Mouse (Mus musculus): Measurements from ENCODE around the gene Pitx2.

Gene Pitx2

DNA sequence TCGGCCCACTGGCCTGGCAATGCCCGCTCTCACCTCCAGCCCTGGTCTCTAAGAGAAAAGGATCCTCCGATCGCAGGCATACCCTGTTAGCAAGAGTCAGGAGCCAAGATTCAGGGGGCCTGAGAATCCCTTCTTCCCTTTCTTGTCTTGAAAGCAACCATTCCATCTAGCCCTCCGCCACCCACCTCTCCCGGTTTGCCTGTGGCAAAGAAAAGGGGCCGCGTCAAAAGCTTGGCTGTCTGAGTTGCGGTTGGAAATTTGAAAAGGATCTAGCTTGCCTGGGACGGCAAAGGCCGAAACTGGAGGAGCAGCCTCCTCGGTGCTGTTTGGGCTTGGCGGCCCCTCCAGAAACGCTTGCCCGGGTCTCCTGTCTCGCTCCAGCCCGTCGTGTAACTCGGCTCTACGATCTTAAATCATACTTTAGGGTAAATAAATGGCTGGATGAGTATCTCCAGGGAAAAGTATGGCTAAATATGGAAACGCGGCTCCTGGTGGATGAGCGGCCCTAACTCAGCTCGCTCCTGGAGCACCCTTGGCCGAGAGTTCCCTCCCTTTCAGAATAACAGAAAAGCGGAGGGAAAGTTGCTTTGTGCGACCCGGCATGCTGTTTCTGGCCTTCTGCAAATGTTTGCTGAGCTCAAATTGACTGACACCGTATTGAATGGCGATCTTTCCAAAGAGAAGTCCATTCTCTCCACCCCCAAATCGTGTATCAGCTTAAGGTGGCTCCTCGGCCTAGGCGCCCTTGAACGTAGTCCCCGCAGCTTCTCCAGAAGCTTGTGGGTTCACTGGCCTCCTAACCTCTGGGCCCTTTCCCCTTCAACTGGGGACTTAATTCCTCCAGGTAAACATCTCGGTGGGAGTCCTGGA is 3.4 kb downstream of the Pitx2 start:
- no peak for DNase-seq (ENCODE audit: low spot score)

DNA sequence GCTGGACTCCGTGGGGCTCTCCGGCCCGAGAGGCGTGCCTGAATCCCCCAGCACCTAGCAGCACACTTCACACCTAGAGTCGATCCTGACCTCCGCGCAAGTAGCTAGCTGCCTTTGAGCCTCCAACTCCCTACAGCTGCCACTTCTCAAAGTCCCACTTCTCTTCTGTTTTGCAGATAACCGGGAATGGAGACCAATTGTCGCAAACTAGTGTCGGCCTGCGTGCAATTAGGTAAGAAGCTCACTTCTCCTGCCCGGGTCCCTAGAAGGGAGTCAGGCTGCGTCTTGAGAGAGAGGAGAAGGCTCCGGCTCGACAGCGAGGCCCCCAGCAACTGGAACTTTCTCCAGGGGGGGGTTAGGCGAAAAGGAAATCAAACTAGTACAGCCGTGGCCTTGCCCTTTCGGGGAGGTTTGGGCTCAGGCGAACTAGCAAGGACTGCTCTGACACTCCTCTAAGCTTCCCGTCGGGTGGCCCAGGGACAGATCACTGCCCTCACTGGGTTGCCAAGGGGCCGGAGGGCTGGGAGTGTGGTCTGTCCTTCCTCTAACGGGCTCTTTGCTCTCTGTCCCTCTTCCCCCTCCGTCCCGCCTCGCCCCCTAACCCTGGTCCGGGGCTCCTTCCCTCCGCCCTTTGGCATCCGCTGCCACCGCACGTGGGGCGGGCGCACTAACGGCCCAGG is 4.2 kb downstream of the Pitx2 start:
- no peak for DNase-seq (ENCODE audit: low spot score)

DNA sequence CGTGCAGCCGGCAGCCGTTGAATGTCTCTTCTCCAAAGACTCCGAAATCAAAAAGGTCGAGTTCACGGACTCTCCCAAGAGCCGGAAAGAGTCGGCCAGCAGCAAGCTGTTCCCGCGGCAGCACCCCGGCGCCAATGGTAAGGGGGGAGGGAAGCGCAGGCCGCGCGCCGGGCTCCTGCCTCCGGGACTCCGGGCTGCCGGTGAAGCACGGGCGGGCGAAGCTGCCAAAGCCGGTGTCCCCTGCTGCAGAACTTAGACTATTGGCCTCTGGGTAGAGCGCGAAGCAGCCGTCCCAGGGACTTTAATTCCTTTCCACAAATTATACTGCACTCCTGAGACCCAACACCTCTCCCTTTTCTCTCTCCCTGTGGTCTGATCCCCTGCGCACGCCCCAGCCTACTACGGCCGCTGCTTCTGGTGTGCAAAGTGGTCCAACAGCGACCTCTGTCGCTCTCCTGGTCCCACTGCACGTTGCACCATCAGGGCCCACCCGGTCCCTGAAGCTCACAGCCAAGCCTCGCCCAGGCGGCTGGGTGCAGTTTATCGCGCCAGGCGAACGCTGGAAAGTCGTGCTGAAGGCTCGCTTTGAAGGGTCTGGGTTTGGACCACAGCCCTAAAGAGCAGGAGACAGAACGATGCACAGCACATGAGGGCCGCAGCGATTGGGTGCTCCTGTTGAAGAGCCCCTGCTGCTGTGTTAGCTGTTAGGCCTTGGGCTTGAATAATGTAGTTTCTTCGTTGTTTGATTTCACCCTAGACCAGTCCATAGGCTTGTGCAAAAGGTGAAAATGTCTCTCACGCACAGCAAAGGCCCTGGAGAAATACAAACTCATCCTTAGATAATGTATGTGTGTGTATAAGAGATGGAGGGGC is 5.0 kb downstream of the Pitx2 start:
- no peak for DNase-seq (ENCODE audit: low spot score)

GRCm38 (mm10) chr3:129205481-129206175 is 6.0 kb downstream of the Pitx2 start:
- DNase-seq (ENCODE audit: low spot score) = no peak

- DNase-seq (ENCODE audit: low spot score) = no peak
Observed at GRCm38 (mm10) chr3:129206776-129207175, 7.1 kb downstream of the Pitx2 start.

DNA sequence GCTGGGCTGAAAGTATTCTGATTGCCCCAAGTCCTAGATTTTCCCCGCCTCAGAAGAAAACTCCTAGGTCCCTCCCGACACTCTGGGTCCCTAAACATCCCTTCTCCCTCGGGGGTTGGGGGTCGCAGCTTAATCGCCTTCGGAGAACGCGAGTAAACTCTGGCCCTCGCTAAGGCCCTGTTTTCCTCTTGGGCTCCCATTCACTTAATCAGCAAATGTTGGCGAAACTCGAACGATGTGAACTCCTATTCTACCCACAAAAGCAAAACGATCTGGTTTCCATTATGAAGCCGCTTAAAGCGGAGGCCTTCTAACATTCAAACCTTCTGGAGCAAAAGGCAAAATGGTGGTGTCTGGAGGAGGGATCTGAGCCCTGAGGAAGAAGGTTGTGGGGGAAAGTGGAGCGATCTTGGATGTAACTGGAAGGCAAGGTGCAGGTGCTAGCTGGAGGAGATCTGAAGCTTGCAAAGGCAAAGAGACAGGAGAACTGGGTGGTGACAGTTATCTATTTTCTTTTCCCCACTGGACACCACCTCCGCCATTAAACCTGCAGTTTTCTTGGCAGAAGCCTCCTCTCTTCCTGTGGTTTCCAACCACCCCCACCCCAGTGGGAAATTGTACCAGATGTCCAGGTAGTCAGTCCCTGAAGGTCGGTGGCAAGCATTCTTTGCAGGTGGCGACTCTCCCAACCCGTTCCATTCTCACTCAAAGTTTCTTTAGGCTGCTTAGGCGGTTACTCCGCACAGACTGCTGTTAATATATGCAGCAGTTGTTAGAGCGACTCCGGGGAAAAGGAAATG is 7.8 kb downstream of the Pitx2 start:
- DNase-seq (ENCODE audit: low spot score) = no peak

GRCm38 (mm10) chr3:129208031-129208380 is 8.3 kb downstream of the Pitx2 start:
- no peak for DNase-seq (ENCODE audit: low spot score)

- no peak for DNase-seq (ENCODE audit: low spot score)
Observed at GRCm38 (mm10) chr3:129208421-129208820, 8.7 kb downstream of the Pitx2 start.

DNA sequence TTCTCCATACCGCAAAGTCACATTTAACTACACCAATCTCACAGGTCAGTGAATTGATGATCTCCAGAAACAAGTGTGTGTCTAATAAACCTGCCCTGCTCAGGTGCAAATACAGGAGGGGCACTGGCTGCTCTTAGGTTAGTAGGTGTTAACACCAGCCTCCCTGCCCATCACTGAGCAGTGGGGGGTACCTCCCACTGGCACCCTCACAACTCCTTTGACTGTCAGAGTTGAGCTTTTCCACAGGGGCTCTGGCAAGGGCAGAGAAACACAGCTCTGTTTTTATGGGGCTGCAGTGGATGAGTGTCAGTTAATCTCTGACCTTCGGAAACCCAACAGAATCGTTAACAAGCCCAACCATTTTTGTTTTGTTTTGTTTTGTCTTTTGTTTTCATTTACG is 9.6 kb downstream of the Pitx2 start:
- no peak for DNase-seq (ENCODE audit: low spot score)

- no peak for DNase-seq (ENCODE audit: low spot score)
Observed at GRCm38 (mm10) chr3:129209771-129210170, 10.1 kb downstream of the Pitx2 start.

GRCm38 (mm10) chr3:129212038-129212645 is 12.5 kb downstream of the Pitx2 start:
- no peak for DNase-seq (ENCODE audit: low spot score)

GRCm38 (mm10) chr3:129212807-129213206 is 13.1 kb downstream of the Pitx2 start:
- no peak for DNase-seq (ENCODE audit: low spot score)

GRCm38 (mm10) chr3:129213633-129214145 is 14.0 kb downstream of the Pitx2 start:
- DNase-seq (ENCODE audit: low spot score) = no peak

- DNase-seq (ENCODE audit: low spot score) = no peak
Observed at GRCm38 (mm10) chr3:129214146-129214665, 14.5 kb downstream of the Pitx2 start.

DNA sequence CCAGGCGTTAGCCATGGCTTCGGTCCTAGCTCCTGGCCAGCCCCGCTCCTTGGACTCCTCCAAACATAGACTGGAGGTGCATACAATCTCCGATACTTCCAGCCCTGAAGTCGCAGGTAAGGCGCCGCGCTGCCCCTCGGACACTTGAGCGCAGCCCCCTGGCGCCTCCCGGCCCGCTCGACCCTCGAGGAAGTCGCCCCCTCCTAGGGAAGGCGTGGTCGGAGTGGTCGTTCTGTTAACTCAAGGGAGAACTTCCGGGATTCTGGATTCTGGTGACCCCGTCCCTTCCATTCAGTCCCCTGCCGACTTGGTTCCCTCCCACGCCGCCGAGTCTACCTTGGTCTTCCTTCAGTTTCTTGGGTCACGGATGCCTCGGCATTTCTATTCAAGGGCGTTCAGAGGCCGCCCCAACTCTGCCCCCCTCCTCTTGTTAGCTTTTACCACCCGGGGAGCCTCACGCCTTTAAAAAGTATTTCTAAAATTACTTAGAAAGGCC is 15.0 kb downstream of the Pitx2 start:
- DNase-seq (ENCODE audit: low spot score) = no peak

DNA sequence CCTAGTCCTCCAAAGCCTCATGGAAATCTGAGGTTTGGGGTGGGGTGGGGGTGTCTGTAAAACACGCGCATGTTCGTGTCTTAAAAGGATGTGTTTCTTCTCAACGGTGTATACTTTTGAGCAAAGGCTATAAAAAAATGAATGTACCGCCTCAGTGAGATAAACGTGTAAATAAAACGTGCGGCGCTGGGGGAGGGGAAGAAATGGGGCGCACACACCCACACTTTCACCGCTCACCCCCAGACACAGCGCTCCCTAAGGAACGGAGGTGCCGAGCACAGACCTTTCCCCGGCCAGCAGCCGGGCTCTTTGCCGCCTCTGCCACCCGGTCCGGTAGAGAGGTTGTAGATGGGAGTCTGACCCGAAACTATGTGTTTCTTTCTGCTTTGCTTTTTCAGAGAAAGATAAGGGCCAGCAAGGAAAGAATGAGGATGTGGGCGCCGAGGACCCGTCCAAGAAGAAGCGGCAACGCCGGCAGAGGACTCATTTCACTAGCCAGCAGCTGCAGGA is 15.6 kb downstream of the Pitx2 start:
- DNase-seq (ENCODE audit: low spot score) = no peak

- DNase-seq (ENCODE audit: low spot score) = no peak
Observed at GRCm38 (mm10) chr3:129215751-129216331, 16.2 kb downstream of the Pitx2 start.

GRCm38 (mm10) chr3:129216491-129216890 is 16.8 kb downstream of the Pitx2 start:
- no peak for DNase-seq (ENCODE audit: low spot score)

DNA sequence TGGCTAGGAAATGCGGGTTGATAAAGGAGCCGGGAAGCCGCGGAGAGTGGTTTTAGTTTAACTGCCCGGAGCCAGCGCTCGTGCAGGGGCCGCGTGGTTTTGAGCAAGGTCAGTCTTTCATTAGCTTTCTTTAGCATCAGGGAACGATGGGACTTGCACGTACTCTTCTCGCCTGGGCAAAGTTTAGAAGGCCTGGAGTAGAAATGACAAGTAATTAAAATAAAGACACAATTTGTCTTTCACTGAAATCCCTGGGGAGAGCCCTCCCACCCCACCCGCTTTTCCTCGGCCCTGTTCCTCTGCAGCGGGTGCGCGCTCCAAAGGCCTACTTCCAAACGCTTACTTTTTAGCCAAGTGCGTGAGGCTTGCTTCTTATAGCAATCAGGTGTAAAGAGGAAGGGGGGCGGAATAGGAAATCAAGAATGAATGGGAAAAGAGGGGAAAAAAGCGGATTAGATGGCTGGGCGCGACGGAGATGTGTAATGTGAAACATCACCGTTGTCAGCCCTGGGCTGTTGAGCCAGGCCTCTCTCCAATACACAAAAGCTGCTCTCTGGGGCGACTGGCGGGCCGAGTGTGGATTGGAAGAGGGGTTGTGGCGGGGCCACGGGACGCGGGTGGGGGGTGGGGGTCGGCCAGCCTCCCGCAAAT is 17.4 kb downstream of the Pitx2 start:
- DNase-seq (ENCODE audit: low spot score) = no peak
